8 mouse cellular contexts compared by ENCODE assay signal in the genomic region with DNA sequence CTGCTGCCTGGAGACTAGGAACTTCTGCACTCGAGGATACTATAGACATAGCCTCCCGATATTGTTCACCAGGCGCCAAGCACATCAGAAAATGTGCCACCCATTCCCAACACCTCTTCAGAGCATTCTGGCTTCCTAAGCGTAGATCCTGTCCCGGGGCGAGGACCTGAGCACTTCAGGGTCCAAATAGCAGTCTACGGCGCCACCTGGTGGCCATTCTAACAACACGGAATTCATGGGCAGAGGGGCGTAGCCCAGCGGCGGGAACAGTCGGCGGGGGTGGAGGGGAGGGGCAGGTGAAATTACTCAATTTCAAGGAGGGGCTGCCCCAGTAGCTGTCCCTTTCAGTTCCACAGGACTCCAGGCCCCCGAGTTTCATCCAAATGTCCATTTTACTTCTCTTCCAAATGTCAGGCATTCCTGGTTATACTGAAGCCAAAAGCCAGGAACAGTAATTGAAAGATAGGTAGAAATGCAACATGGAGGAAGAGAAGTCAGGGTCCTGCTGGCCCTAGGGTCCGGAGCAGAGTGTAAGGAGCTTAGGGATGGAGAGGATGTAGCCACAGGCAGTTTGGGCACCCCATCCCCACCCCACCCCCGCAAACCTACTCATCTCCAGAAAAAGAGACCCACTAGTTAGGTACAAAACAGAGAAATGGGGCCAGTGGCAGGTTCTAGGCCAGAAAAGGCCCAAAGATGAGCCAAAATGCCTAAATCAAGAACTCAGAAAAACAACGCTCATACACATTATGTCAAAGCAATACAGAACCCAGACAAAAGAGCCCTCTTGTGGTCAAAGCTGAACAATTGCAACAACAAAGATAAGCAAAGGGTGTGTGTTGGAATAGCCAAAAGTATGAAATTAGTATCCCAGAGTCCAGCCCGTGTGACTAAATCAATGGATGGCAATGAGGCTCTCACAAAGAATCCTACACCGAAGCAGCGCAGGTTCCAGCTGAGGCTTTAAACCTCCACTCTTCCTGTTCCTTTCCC. TPM values are rescaled to one million over a fixed set of nuclear protein-coding genes. Genes with fewer than 3 reads are reported as not detected.
DNase-seq lines count a peak whose midpoint lies in the region; ATAC-seq and TF ChIP-seq lines count a peak whose summit lies in the region.

No protein-coding gene starts in this region.

- H3K4me1 ChIP-seq in lung, embryonic 15.5 days, result peaks cover 12% of the 10 kb centered on the region
- peaks cover 8% of the 10 kb centered on the region for H3K4me1 ChIP-seq in olfactory bulb, adult 2 months (ENCODE audit: control insufficient read depth, insufficient read depth, low read length)

- no peaks in the 10 kb centered on the region for H3K9me3 ChIP-seq in lung, embryonic 15.5 days

- peak overlapping the region; percentile 29 for H3K4me3 ChIP-seq in lung, embryonic 15.5 days
- peak overlapping the region; percentile 36 for H3K4me3 ChIP-seq in olfactory bulb, adult 2 months (ENCODE audit: insufficient read depth, low read depth, low read length)

- no peak for TF ChIP-seq POLR2A in olfactory bulb, adult 2 months (IDR thresholded peaks at IDR 0.05; ENCODE audit: insufficient read depth, low read depth, low read length)

- ATAC-seq in hematopoietic stem cell, adult 5-6 weeks (replicated peaks in 1 of 2; ENCODE audit: insufficient read depth in 1 of 2, low FRiP score in 2 of 2, low TSS enrichment in 1 of 2, low read depth in 1 of 2, poor library complexity in 2 of 2, severe bottlenecking in 2 of 2), result peak; percentile 82 to 89
- ATAC-seq in lung, embryonic 15.5 days (ENCODE audit: borderline replicate concordance, extremely low read depth, low FRiP score, low TSS enrichment), result peak; percentile 88

- peak overlapping the region; percentile 64 for H3K4me2 ChIP-seq in lung, embryonic 15.5 days

- H3K36me3 ChIP-seq in lung, embryonic 15.5 days, result no peaks in the 10 kb centered on the region

- peak overlapping the region; percentile 94 for H3K27ac ChIP-seq in lung, embryonic 15.5 days
- H3K27ac ChIP-seq in olfactory bulb, adult 2 months (ENCODE audit: insufficient read depth, low read depth, low read length), result no peak overlapping the region

- 9% methylated on average over 21 of the region's 21 CpGs for WGBS in lung, embryonic 15.5 days
- 7% methylated on average over 21 of the region's 21 CpGs for WGBS in olfactory bulb, adult 2 months

- H3K27me3 ChIP-seq in lung, embryonic 15.5 days, result no peaks in the 10 kb centered on the region

- no peak overlapping the region for H3K9ac ChIP-seq in lung, embryonic 15.5 days

- peak; percentile 93 for DNase-seq in MN1 (ENCODE audit: low spot score)
- peak; percentile 90 for DNase-seq in cerebellum, adult 8-10 months
- DNase-seq in forelimb bud, embryonic 11.5 days (ENCODE audit: low read depth, low spot score), result peak; percentile 95
- peak; percentile 77 to 92 for DNase-seq in layer of hippocampus, adult 8-10 months (ENCODE audit: low spot score in 2 of 2)
- peak; percentile 69 to 73 for DNase-seq in thymus, adult 18-20 months

- peak; percentile 96 for TF ChIP-seq CTCF in olfactory bulb, adult 2 months (IDR thresholded peaks at IDR 0.05; ENCODE audit: insufficient read depth, low read depth, low read length)

RNA-seq across cellular contexts. Expression of gene B4galnt4, which starts 12.4 kb away (rescaled TPM):
- total RNA-seq in hematopoietic stem cell, adult 5-6 weeks (2017), result 4.1 and 6.6 TPM in 2 replicates
- total RNA-seq in layer of hippocampus, adult 8-10 months (2022), result 10 to 100 TPM; 72.5 to 87.3 (median 78.8) TPM
- 5.3 and 5.8 TPM in 2 replicates for polyA plus RNA-seq in lung, embryonic 15.5 days (2015; fragmentation: Nextera tagmentation; extraction: Ambion mirVana)
- not detected in 2 replicates for polyA plus RNA-seq in olfactory bulb, adult 2 months (2012; ENCODE audit: insufficient read depth, insufficient read length, low replicate concordance, missing spikeins)

RNA-seq across cellular contexts. Expression of gene Gm17387, which starts 19.6 kb away (rescaled TPM):
- not detected in 2 replicates for total RNA-seq in hematopoietic stem cell, adult 5-6 weeks (2017)
- total RNA-seq in layer of hippocampus, adult 8-10 months (2022), result not detected
- polyA plus RNA-seq in lung, embryonic 15.5 days (2015; fragmentation: Nextera tagmentation; extraction: Ambion mirVana), result not detected in 2 replicates
- polyA plus RNA-seq in olfactory bulb, adult 2 months (2012; ENCODE audit: insufficient read depth, insufficient read length, low replicate concordance, missing spikeins), result not detected in 2 replicates

RNA-seq across cellular contexts. Expression of gene Pkp3, which starts 29.5 kb away (rescaled TPM):
- 1.2 and 2.3 TPM in 2 replicates for total RNA-seq in hematopoietic stem cell, adult 5-6 weeks (2017)
- total RNA-seq in layer of hippocampus, adult 8-10 months (2022), result not detected
- 14.6 and 15.2 TPM in 2 replicates for polyA plus RNA-seq in lung, embryonic 15.5 days (2015; fragmentation: Nextera tagmentation; extraction: Ambion mirVana)
- polyA plus RNA-seq in olfactory bulb, adult 2 months (2012; ENCODE audit: insufficient read depth, insufficient read length, low replicate concordance, missing spikeins), result not detected in 2 replicates

RNA-seq across cellular contexts. Expression of gene Ifitm6, which starts 30.8 kb away (rescaled TPM):
- 68.4 and 203 TPM in 2 replicates for total RNA-seq in hematopoietic stem cell, adult 5-6 weeks (2017)
- total RNA-seq in layer of hippocampus, adult 8-10 months (2022), result 1 to 10 TPM in 1 of 4 experiments, not detected in 3; 1.1 TPM
- polyA plus RNA-seq in lung, embryonic 15.5 days (2015; fragmentation: Nextera tagmentation; extraction: Ambion mirVana), result 1.4 and 1.6 TPM in 2 replicates
- not detected in 2 replicates for polyA plus RNA-seq in olfactory bulb, adult 2 months (2012; ENCODE audit: insufficient read depth, insufficient read length, low replicate concordance, missing spikeins)

RNA-seq across cellular contexts. Expression of gene Ifitm3, which starts 38.0 kb away (rescaled TPM):
- total RNA-seq in hematopoietic stem cell, adult 5-6 weeks (2017), result 143 and 341 TPM in 2 replicates
- 10 to 100 TPM in 3 of 4 experiments, 1 to 10 TPM in 1; 9.0 to 40.6 (median 20.8) TPM for total RNA-seq in layer of hippocampus, adult 8-10 months (2022)
- polyA plus RNA-seq in lung, embryonic 15.5 days (2015; fragmentation: Nextera tagmentation; extraction: Ambion mirVana), result 238 and 246 TPM in 2 replicates
- polyA plus RNA-seq in olfactory bulb, adult 2 months (2012; ENCODE audit: insufficient read depth, insufficient read length, low replicate concordance, missing spikeins), result not detected in 2 replicates
